Mouse (Mus musculus) gastrocnemius, postnatal 25 days (tissue): Measurements from ENCODE around the gene Art3. TPM values are rescaled to one million over a fixed set of nuclear protein-coding genes. Genes with fewer than 3 reads are reported as not detected.
A peak's percentile ranks its signal among the peaks of the same experiment; 100 is the strongest.

Source experiments
- DNase-seq: peaks from one replicate; pipeline ENCODE4 v3.0.0; 2022
- long read RNA-seq, 2 experiments: library from polyadenylated mRNA; stranded (forward); transcript quantifications; one replicate each; pipeline ENCODE4 v2.0.0; 2021
- total RNA-seq, 2 experiments: library from RNA; stranded (reverse); gene quantifications; 1 replicate in 1 of 2; 2 replicates in 1 of 2; pipeline ENCODE4 v1.2.3; 2021

Art3 gene
- 100 to 1,000 TPM; 365 to 392 TPM for total RNA-seq
- long read RNA-seq, experiment 1, transcript Art3-211 (8 exons, 1,187 nt), result major isoform, 5 of 120 reads
- long read RNA-seq, experiment 1, partial matches to known transcripts, result 17 of 120 reads
- long read RNA-seq, experiment 1, other reads (novel, unspliced or antisense), result 97 of 120 reads
- long read RNA-seq, experiment 2, partial matches to known transcripts, result 6 of 171 reads
- long read RNA-seq, experiment 2, other reads (novel, unspliced or antisense), result 159 of 171 reads

GRCm38 (mm10) chr5:92331635-92332338, at the start of gene Art3:
Gene Art3 (plus strand): TSS chr5:92331827.
- no peak for DNase-seq

GRCm38 (mm10) chr5:92282571-92282970, 49.1 kb upstream of the Art3 start:
- DNase-seq, result peak; percentile 27

GRCm38 (mm10) chr5:92283107-92283506, 48.5 kb upstream of the Art3 start:
- DNase-seq, result no peak

- DNase-seq, result no peak
Observed at GRCm38 (mm10) chr5:92287840-92288239, 43.8 kb upstream of the Art3 start.

GRCm38 (mm10) chr5:92291652-92292414, 39.8 kb upstream of the Art3 start:
- no peak for DNase-seq

GRCm38 (mm10) chr5:92294525-92294924, 37.1 kb upstream of the Art3 start:
- DNase-seq, result no peak

GRCm38 (mm10) chr5:92302149-92302840, 29.3 kb upstream of the Art3 start:
- DNase-seq, result no peak

GRCm38 (mm10) chr5:92304291-92304690, 27.3 kb upstream of the Art3 start:
- DNase-seq, result no peak

- peak; percentile 89 for DNase-seq
Observed at GRCm38 (mm10) chr5:92309681-92310511, 21.7 kb upstream of the Art3 start, which contains the start of gene Sdad1. Gene Sdad1 (minus strand): TSS chr5:92310479.

- DNase-seq, result peak; percentile 44
Observed at GRCm38 (mm10) chr5:92312046-92312715, 19.4 kb upstream of the Art3 start.

- DNase-seq, result no peak
Observed at GRCm38 (mm10) chr5:92313776-92314175, 17.9 kb upstream of the Art3 start.

- DNase-seq, result no peak
Observed at GRCm38 (mm10) chr5:92318119-92318518, 13.5 kb upstream of the Art3 start.

GRCm38 (mm10) chr5:92318596-92318995, 13.0 kb upstream of the Art3 start:
- DNase-seq, result no peak

- no peak for DNase-seq
Observed at GRCm38 (mm10) chr5:92321631-92322400, 9.8 kb upstream of the Art3 start.

- DNase-seq, result no peak
Observed at GRCm38 (mm10) chr5:92322612-92323011, 9.0 kb upstream of the Art3 start.

- DNase-seq, result peak; percentile 82
Observed at GRCm38 (mm10) chr5:92323264-92323663, 8.4 kb upstream of the Art3 start.

GRCm38 (mm10) chr5:92327367-92327766, 4.3 kb upstream of the Art3 start:
- no peak for DNase-seq

- no peak for DNase-seq
Observed at GRCm38 (mm10) chr5:92327929-92328328, 3.7 kb upstream of the Art3 start, which contains the start of gene Cxcl9. Gene Cxcl9 (minus strand): TSS chr5:92328079.

- DNase-seq, result no peak
Observed at GRCm38 (mm10) chr5:92331122-92331521, 505 bp upstream of the Art3 start.

- DNase-seq, result peak; percentile 53
Observed at GRCm38 (mm10) chr5:92332359-92332840, 773 bp downstream of the Art3 start.
